Mouse (Mus musculus) ovary, postnatal 14 days (tissue): ENCODE data around the gene Olfr1154.

Experiments
- DNase-seq: peaks from one replicate; pipeline ENCODE4 v3.0.0; 2022; ENCODE audit warnings: low spot score

Gene Olfr1154

GRCm38 (mm10) chr2:87905066-87905465 is at the start of gene Olfr1154:
Gene Olfr1154, minus strand, starts transcription at chr2:87905166.
- no peak for DNase-seq

- no peak for DNase-seq
Observed at GRCm38 (mm10) chr2:87953000-87953399, 48.0 kb upstream of the Olfr1154 start, which contains the start of gene Olfr1156. Gene Olfr1156, minus strand, starts transcription at chr2:87953100.

- DNase-seq: no peak
Observed at GRCm38 (mm10) chr2:87945037-87945436, 40.1 kb upstream of the Olfr1154 start, which contains the start of gene Olfr1155. Gene Olfr1155, minus strand, starts transcription at chr2:87945137.

GRCm38 (mm10) chr2:87894662-87895061 is 10.3 kb downstream of the Olfr1154 start, which contains the start of gene Olfr1153:
Gene Olfr1153, plus strand, starts transcription at chr2:87894962.
- no peak for DNase-seq

- no peak for DNase-seq
Observed at GRCm38 (mm10) chr2:87866192-87866591, 38.8 kb downstream of the Olfr1154 start, which contains the start of gene Olfr1152. Gene Olfr1152, plus strand, starts transcription at chr2:87866492.

GRCm38 (mm10) chr2:87855562-87855961 is 49.4 kb downstream of the Olfr1154 start, which contains the start of gene Olfr1151:
Gene Olfr1151, plus strand, starts transcription at chr2:87855862.
- no peak for DNase-seq
